Mouse (Mus musculus) monocyte, adult 59 days (primary cell): ENCODE results near the gene Styk1. TPM values are rescaled to one million over a fixed set of nuclear protein-coding genes. Genes with fewer than 3 reads are reported as not detected.

ENCODE experiments used
- total RNA-seq, 2 experiments: library from RNA; stranded (reverse); gene quantifications; one replicate each; pipeline ENCODE4 v1.2.4; 2023

Styk1 gene
- 1 to 10 TPM in 1 of 2 experiments, not detected in 1; 1.2 TPM for total RNA-seq

DNA sequence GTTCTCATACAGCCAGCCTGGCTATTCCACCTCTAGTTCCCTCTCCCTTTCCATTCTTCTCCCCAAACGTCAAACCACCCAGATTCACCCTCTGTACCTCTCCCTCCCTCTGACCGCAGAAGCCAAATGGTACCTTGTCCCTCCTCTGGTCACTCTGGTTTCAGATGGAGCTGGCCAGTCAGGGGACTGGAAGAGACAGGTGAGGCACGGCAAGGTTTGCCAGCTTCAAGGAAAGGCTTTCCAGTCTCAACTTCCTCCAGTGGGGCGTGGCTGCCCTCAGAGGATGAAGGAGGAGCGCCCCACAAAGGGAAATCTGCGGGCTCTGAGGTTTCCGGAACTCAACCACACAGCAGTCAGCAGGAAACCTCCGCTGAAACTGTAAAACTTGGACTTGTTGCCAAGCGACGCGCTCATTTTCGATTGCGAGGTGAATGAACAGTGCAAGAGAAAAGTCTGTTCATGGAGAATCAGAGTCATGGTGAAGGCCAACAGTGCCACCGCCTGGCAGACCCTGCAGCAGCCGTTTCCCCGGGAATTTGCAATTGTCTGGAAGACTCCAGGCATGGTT lies at the start of gene Styk1:
Styk1 (minus strand) TSS at position 246 of the 568 bp plus-strand sequence.

DNA sequence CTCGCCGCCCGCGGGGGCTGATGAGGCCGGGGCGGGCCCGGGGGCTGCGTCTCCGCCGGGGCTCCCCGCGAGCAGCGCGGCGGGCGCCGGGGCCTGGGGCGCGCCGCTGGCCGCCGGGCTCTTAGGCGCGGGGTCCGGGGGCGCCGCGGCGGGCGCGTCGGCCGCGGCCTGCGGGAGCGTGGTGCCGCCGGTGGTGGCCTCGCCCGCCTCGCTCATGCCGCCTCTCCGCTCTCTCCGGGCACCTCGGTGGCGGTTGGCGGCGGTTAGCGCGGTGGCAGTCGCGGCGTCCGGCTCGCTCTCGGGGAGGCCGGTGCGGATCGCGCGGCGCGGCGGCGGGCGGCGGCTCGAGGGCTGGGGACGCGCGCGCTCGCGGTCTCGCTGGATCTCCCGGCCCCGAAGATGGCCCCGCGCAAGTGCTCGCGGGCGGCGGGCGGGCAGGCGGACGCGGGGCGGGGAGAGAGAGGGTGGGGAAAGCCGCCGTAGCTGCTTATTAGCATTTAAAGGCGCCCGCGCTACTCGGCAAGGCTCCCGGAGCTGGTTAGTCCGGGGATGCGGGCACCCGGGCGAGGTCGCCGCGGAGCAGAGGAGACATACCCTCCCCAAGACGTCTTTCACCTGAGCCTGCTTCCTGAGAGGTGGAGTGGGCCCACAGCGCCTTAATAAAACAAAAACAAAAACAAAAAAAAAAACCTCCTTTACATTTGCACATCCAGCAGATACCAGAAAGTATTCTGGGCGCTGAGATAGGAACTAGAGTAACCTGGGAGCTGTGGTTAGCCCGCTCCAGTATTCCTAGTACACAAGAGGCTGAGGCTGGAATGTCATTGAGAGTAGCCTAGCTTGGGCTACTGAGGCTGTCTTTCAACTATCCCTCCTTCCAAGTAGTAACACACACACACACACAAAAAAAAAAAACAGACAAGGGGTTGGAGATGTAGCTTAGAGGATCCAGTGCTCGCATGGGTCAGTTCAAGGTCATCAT lies 34.9 kb upstream of the Styk1 start, which contains the start of gene Ybx3:
Ybx3 (minus strand) TSS at position 437 of the 982 bp plus-strand sequence.

DNA sequence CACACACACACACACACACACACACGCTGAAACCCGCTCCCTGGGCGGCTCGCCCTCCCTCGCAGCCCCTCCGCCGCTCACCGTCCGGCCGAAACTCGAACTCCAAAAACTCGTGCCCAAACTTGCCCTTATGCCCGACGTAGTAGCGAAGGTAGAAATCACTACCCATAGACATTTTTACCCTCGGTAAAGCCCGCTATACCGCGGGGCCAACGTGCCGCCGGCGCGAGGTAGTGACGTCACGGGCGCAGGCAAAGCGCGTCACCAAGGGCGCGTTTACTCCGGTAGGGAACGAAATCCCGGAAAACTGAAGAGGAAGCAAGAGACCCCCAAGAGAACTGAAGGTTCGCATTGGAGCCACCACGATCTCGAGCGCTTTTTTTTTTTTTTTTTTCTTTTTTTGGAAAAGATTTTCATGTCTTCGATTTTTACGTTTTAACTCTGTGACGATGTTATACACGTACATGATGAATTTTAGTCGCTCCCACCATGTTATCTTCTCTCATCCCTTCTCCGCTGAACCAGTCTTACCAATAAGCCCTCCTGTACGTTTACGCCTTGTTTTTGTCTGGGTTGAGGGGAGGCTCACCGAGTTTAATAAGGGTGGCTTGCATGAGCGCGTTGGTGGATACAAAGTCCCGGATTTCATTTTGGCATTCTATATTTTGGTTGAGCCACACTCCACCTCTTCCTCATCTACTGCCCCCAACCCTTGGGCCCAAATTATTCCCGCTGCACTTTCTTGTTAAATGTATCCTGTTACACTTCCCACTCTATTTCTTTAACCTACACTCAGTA lies 60.2 kb downstream of the Styk1 start, which contains the start of gene Magohb:
Magohb (minus strand) TSS at position 254 of the 798 bp plus-strand sequence.

Other genes starting within 250 kb of the Styk1 start
- 100 to 1,000 TPM; 200 to 260 TPM for gene Klra2, start 106.2 kb downstream of the Styk1 start, total RNA-seq
- gene Magohb, start 60.4 kb downstream of the Styk1 start, total RNA-seq: 10 to 100 TPM; 14.0 to 20.0 TPM
- 100 to 1,000 TPM; 129 to 131 TPM for gene Ybx3, start 34.9 kb upstream of the Styk1 start, total RNA-seq
- not detected for gene 5430401F13Rik, start 132.8 kb upstream of the Styk1 start, total RNA-seq
- not detected for gene Gm6619, start 132.8 kb upstream of the Styk1 start, total RNA-seq